Mouse (Mus musculus): Measurements from ENCODE around the gene Atxn1. TPM values are rescaled to one million over a fixed set of nuclear protein-coding genes. Genes with fewer than 3 reads are reported as not detected.

Gene Atxn1
- polyA plus RNA-seq, 1 experiment from 2014 or later: 8.5 TPM

DNA sequence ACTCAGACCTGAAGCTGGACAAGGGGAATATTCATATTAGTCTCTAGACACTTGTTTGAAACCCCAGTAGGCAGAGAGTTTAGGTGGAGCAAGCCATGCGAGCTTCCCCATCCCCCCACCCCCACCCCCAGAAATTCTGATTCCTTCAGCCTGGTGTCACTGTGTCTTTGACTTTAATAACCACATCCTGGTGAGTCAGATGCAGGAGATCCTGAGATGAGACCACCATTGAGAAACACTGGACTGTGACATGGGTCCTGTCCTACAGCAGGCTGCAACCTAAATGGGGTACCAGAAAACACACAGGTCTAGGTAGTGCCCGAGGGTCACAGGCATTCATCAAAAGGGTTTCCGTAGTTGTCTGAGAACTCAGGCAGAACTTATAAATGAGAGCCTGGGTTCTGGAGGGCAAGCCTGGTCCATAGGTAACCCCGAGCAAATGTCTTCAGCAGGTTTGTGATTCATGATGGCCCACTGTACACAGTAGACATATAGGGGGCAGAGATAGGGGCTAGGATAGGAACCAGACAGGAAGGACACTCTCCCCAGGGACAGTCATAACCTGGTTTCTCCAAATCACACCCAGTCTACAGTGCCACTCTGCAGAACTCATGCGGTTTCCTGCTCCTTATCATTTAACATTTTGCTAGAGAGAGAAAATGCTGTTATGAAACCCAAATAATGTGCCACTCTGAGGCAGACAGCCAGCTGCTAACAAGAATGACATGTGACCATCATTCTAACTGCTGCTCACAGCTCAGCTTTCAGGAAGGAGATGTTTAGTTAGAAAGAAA lies 114.4 kb downstream of the Atxn1 start:
- Histone ChIP-seq H3K9me3 (no peaks in the 10 kb centered on the region), H3K36me3 (no peaks in the 10 kb centered on the region), H3K4me2 (no peak overlapping the region), H3K27ac (no peak overlapping the region), H3K4me1 (no peaks in the 10 kb centered on the region), H3K4me3 (replicated peaks) (no peak overlapping the region), H3K9ac (no peak overlapping the region), H3K27me3 (replicated peaks) (no peaks in the 10 kb centered on the region)
- WGBS: 77% methylated on average over 5 of the region's 5 CpGs
- ATAC-seq (ENCODE audit: insufficient read depth, low FRiP score, low read depth): no peak

DNA sequence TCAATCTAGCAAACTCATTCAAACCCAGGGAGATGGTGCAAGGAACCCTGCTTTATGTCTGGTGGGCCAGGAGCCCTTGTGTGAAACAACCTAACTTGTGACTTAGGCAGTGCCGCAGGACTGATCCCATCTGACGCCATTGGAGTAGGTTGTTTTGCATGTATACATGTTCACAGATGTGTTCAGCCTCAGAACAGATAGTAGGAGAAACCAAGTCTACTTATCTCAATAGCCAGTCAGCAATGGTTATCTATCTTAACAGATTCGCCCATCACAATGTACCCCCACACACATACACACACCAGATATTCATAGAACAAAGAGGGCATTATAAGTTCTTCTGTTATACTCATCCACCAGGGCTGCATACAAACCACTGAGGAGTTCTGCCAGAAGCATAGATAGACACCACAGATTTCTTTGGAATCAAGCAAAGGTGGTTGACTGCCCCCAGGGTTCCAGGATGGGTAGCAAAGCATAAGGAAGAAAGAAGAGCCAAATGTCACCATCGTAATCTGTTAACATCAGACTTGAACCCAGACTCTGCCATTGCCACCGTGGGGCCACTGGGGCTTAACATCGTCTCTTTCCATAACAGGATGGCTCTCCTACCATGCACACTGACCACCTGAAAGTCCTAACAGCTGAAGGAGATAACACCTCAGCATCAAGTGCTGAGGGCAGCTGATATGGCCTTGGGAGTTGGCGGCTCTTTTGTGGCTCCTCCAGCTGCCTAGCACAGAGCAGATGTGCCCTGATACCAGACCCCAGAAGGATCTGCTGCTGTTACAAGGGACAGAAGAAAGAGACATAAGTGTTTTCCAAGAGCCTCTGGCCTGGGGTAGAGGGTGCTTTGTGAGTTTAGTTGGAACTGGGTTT lies 115.4 kb downstream of the Atxn1 start:
- no peaks in the 10 kb centered on the region for H3K4me1 ChIP-seq
- 82% methylated on average over 7 of the region's 7 CpGs for WGBS
- H3K27me3 ChIP-seq (replicated peaks): no peaks in the 10 kb centered on the region
- no peaks in the 10 kb centered on the region for H3K9me3 ChIP-seq
- H3K36me3 ChIP-seq: no peaks in the 10 kb centered on the region
- peak; percentile 87; the same call in 1 of the 2 replicates for ATAC-seq (ENCODE audit: insufficient read depth, low FRiP score, low read depth)
- H3K4me2 ChIP-seq: no peak overlapping the region
- no peak overlapping the region for H3K9ac ChIP-seq
- H3K4me3 ChIP-seq (replicated peaks): no peak overlapping the region
- H3K27ac ChIP-seq: no peak overlapping the region

DNA sequence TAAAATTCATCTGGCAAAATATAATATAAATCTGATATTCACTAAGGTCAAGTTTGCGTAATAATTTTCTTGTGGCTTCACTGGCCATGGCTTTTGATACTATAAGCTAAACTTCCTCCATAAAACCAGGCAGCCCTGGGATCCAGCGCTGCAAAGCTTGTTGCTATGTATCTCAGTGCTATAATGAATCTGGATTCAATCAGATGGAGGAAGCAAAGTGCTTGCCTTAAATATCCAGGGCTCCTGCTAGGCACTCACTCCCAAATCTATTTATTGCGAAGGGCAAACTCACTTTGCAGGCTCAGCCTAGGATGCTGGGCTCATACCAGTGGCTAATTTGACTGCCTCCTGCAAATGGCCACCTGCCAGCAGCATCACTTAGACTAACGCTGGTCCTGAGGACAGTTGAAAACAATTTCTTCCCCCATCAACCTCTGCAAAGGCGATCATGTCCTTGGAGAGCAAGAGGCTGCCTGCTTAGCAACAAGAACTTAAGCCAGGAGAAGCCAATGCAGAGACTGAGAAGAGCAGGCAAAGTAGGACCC lies 122.2 kb downstream of the Atxn1 start:
- Histone ChIP-seq H3K4me3 (replicated peaks) (no peak overlapping the region), H3K4me2 (no peak overlapping the region), H3K9ac (no peak overlapping the region), H3K36me3 (no peaks in the 10 kb centered on the region), H3K9me3 (no peaks in the 10 kb centered on the region), H3K27me3 (replicated peaks) (no peaks in the 10 kb centered on the region), H3K4me1 (no peaks in the 10 kb centered on the region), H3K27ac (no peak overlapping the region)
- 63% methylated on average over 5 of the region's 5 CpGs for WGBS
- no peak for ATAC-seq (ENCODE audit: insufficient read depth, low FRiP score, low read depth)

DNA sequence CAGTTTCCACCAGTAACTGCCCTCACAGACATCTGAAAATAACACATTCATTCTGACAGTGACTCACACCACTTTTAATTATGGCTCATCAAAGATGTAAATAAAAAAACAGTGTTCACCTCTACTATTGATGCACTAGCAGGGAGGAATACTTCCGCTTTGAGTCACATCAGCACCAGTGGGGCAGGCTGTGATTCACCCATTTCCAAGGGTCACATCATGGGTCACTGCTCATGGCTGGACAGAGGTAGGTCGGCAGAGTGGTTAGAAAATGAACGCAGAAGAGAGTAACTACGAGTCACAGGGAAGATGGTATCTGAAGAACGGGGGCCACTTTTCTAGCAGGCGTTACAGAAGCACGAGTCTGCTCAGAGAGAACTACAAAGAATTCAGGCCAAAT lies 124.9 kb downstream of the Atxn1 start:
- no peaks in the 10 kb centered on the region for H3K36me3 ChIP-seq
- 72% methylated on average over 7 of the region's 7 CpGs for WGBS
- no peaks in the 10 kb centered on the region for H3K4me1 ChIP-seq
- H3K27ac ChIP-seq: no peak overlapping the region
- H3K4me3 ChIP-seq (replicated peaks): no peak overlapping the region
- H3K27me3 ChIP-seq (replicated peaks): no peaks in the 10 kb centered on the region
- H3K9me3 ChIP-seq: no peaks in the 10 kb centered on the region
- no peak for ATAC-seq (ENCODE audit: insufficient read depth, low FRiP score, low read depth)
- no peak overlapping the region for H3K4me2 ChIP-seq
- no peak overlapping the region for H3K9ac ChIP-seq

DNA sequence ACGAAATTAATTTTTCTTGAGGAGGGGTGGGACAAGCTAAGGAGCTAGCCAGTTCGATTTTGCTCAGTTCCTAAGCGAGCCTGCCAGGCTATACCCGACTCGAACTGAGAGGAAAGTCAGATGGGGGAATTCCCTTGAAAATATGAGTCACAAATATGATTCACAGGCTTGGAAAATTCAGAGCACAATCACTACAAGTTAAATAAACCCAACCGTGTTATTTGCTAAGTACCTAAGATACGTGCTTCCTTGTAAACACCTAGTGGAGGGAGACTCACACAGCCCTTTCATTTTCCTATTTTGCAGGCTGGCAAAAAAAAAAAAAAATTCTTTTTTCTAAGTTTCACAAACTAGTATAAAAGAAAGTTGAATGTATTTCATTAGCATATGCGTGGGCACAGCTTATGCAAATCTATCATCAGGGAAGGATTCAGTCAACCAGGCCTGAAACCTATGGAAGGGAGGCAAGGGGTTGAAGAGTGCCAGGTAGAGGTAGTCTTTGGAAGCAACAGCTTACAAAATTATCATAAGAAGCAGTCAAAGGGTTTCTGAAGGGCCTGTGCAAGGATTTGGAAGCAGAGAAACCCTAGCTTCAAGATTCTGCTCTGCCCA lies 127.1 kb downstream of the Atxn1 start:
- H3K36me3 ChIP-seq: no peaks in the 10 kb centered on the region
- no peaks in the 10 kb centered on the region for H3K4me1 ChIP-seq
- no peak overlapping the region for H3K9ac ChIP-seq
- peak; percentile 27; the same call in 1 of the 2 replicates for ATAC-seq (ENCODE audit: insufficient read depth, low FRiP score, low read depth)
- no peak overlapping the region for H3K4me3 ChIP-seq (replicated peaks)
- 63% methylated on average over 8 of the region's 8 CpGs for WGBS
- no peak overlapping the region for H3K27ac ChIP-seq
- H3K9me3 ChIP-seq: no peaks in the 10 kb centered on the region
- H3K27me3 ChIP-seq (replicated peaks): no peaks in the 10 kb centered on the region
- no peak overlapping the region for H3K4me2 ChIP-seq

DNA sequence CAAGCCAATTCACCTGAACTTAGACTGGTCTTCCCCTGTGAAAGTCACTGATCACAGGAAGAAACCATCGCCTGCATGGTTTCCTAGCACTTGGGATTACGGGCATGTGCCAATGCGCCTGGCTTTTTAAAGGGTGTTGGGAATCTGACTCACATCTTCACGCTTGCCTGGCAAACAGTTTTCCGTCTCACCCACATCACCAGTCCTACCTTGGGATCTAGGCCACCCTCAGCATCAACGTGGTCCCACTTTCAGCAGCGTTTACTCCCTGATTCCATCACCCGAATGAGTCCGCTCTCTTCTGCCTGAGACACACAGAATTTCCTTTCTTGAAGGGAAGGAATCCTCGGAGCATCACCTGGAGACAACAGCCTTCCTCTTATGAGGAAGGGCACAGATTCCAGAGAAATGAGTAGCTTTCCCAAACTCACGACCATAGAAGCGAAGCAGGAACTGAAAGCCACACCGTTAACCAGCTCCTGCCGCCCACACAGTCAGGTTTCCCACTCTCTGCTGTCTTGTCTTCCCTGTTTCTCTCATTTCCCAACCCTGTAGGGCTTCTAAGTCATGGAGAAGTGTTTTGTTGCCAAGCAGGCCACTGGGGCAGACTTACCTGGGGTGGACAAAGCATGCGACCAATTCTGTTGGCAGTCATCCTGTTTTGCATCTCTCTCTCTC lies 128.3 kb downstream of the Atxn1 start:
- 90% methylated on average over 15 of the region's 15 CpGs for WGBS
- Histone ChIP-seq H3K4me1 (no peaks in the 10 kb centered on the region), H3K27ac (no peak overlapping the region), H3K4me3 (replicated peaks) (no peak overlapping the region), H3K36me3 (no peaks in the 10 kb centered on the region), H3K9me3 (no peaks in the 10 kb centered on the region), H3K4me2 (no peak overlapping the region), H3K9ac (no peak overlapping the region), H3K27me3 (replicated peaks) (no peaks in the 10 kb centered on the region)
- no peak for ATAC-seq (ENCODE audit: insufficient read depth, low FRiP score, low read depth)

DNA sequence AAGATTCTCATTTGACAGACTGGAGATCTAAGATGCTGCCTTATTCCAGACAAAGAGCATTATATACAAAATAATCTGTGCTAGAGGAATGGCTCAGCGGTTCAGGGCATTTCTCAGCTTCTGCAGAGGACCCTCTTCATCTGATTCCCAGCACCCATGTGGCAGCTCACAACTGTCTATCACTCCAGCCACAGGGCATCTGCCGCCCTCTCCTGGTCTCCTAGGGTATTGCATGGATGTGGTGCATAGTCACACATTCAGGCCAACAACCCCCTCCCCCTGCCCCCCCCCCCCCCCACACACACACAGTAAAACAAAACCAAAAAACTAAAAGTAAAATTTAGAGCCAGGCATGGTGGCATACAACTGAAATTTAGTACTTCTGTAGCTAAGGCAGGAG lies 130.5 kb downstream of the Atxn1 start:
- no peaks in the 10 kb centered on the region for H3K27me3 ChIP-seq (replicated peaks)
- no peak overlapping the region for H3K4me2 ChIP-seq
- ATAC-seq (ENCODE audit: insufficient read depth, low FRiP score, low read depth): no peak
- H3K9me3 ChIP-seq: no peaks in the 10 kb centered on the region
- H3K4me1 ChIP-seq: no peaks in the 10 kb centered on the region
- no peak overlapping the region for H3K27ac ChIP-seq
- no peak overlapping the region for H3K4me3 ChIP-seq (replicated peaks)
- 86% methylated on average over 2 of the region's 2 CpGs for WGBS
- no peaks in the 10 kb centered on the region for H3K36me3 ChIP-seq
- H3K9ac ChIP-seq: no peak overlapping the region

DNA sequence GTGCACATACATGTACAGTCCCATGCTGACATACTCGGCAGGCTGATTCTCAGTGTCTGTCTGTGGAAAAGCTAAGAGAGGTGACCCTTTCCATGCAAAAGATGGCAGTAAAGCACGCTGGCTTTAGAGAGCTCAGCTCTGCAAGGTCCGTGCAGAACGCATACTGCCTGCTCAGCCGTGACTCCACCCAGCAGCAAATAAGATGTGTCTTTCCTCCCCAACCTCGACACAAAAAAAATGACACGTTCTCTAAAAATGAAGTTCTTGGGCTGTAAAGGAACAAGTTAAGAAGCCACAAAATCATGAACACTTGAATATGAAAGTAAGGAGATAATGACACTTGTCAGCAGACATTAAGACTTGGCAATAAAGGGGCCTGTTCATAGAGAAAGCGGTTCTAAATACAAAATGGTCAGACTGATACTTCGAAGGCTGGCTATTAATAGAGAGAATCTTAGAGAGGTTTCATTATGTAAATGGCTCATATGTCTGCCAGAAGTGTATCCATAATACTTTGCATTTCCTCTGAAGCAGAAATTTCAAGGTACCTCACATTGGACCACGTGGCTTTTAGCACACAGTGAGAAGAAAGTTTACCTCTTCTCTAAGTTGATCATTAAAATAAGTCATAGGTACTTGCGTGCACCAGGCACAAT lies 132.0 kb downstream of the Atxn1 start:
- Histone ChIP-seq H3K4me3 (replicated peaks) (no peak overlapping the region), H3K36me3 (no peaks in the 10 kb centered on the region), H3K4me2 (no peak overlapping the region), H3K9ac (no peak overlapping the region), H3K4me1 (no peaks in the 10 kb centered on the region), H3K27me3 (replicated peaks) (no peaks in the 10 kb centered on the region), H3K9me3 (no peaks in the 10 kb centered on the region), H3K27ac (no peak overlapping the region)
- ATAC-seq (ENCODE audit: insufficient read depth, low FRiP score, low read depth): no peak
- WGBS: 80% methylated on average over 11 of the region's 11 CpGs

DNA sequence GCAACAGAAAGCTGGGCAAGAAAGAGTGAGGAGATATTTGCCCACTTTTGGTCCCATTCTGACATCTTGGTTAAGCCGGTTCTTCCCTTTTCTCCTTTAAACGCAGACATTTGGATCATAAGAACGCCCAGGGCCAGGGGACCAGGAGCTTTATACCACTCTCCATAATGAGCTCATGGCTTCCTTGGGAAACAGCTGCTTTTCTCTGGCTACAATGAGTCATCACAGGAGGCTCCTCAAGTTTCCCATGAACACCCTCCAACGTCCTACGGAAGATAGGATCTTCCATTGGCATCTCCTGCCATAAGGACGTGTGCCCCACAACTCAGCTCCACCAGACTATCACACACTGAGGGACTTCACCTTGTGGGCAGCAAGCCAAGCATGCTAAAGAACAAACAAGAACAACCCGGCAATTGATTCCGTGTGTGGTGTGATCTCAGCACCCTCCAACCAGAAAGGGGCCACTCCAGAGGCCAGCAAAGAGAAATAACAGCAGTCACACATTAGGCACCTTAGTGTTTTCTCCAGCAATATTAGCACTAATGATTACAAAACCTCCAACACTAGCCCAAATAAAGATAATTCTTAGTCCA lies 135.4 kb downstream of the Atxn1 start:
- H3K9me3 ChIP-seq: no peaks in the 10 kb centered on the region
- no peaks in the 10 kb centered on the region for H3K4me1 ChIP-seq
- H3K9ac ChIP-seq: no peak overlapping the region
- no peaks in the 10 kb centered on the region for H3K36me3 ChIP-seq
- no peaks in the 10 kb centered on the region for H3K27me3 ChIP-seq (replicated peaks)
- H3K27ac ChIP-seq: no peak overlapping the region
- no peak overlapping the region for H3K4me2 ChIP-seq
- ATAC-seq (ENCODE audit: insufficient read depth, low FRiP score, low read depth): no peak
- no peak overlapping the region for H3K4me3 ChIP-seq (replicated peaks)
- 76% methylated on average over 8 of the region's 8 CpGs for WGBS

DNA sequence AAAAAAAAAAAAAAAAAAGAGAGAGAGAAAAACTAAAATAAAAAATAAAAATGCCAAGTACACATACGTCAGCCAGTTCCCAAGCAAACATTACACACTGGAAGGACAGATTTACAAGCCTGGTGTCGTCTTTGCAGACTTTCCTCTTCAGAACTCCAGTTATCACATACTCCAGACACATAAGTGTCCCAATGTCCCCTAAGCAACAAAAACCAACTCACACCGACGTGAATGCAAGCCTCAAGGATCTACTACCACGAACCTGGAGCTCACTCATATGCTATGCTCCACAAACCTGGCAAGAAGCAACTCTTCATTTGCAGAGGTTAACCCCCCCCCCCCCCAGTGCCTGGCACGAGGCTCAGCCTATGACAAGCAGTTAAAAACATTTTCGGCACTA lies 136.8 kb downstream of the Atxn1 start:
- no peak overlapping the region for H3K9ac ChIP-seq
- no peak for ATAC-seq (ENCODE audit: insufficient read depth, low FRiP score, low read depth)
- no peaks in the 10 kb centered on the region for H3K9me3 ChIP-seq
- 73% methylated on average over 7 of the region's 7 CpGs for WGBS
- no peak overlapping the region for H3K27ac ChIP-seq
- H3K36me3 ChIP-seq: no peaks in the 10 kb centered on the region
- H3K4me1 ChIP-seq: no peaks in the 10 kb centered on the region
- no peak overlapping the region for H3K4me3 ChIP-seq (replicated peaks)
- H3K27me3 ChIP-seq (replicated peaks): no peaks in the 10 kb centered on the region
- no peak overlapping the region for H3K4me2 ChIP-seq

DNA sequence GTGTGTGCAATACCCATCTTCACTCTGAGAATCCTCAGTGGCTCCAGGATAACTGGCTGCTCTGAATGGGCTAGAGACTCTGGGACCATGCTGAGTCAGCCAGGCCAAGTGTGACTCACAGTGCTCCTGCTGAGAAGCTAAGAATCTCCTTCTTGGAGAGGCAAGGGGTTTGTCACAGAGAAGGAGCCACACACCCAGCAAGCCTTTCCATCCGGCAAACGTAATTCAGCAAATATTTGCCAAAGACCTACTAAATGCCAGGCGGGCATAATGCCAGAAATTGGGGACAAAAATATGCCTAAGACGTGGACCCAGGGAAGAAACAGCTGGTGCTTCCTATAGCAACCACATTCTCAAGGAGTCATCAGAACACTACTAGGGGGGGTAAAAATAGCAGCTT lies 137.2 kb downstream of the Atxn1 start:
- Histone ChIP-seq H3K4me2 (no peak overlapping the region), H3K9ac (no peak overlapping the region), H3K27me3 (replicated peaks) (no peaks in the 10 kb centered on the region), H3K9me3 (no peaks in the 10 kb centered on the region), H3K4me1 (no peaks in the 10 kb centered on the region), H3K4me3 (replicated peaks) (no peak overlapping the region), H3K27ac (no peak overlapping the region), H3K36me3 (no peaks in the 10 kb centered on the region)
- ATAC-seq (ENCODE audit: insufficient read depth, low FRiP score, low read depth): no peak
- 43% methylated on average over 4 of the region's 4 CpGs for WGBS

Data from stomach, embryonic 15.5 days (tissue).